Mouse (Mus musculus) embryonic fibroblast, embryonic 13.5 days (primary cell): ENCODE data around the gene Hoxb6.

Source experiments
- CTCF ChIP-seq: IDR thresholded peaks from 2 replicates; pipeline ENCODE4 v1.5.1; 2011; ENCODE audit warnings: mild to moderate bottlenecking, control low read depth, low read length, moderate library complexity, borderline replicate concordance; ENCODE audit not compliant: insufficient read depth
- POLR2A ChIP-seq: IDR thresholded peaks from 2 replicates; pipeline ENCODE4 v1.6.1; 2011; ENCODE audit warnings: low read depth, mild to moderate bottlenecking, control low read depth, low read length, moderate library complexity

DNA sequence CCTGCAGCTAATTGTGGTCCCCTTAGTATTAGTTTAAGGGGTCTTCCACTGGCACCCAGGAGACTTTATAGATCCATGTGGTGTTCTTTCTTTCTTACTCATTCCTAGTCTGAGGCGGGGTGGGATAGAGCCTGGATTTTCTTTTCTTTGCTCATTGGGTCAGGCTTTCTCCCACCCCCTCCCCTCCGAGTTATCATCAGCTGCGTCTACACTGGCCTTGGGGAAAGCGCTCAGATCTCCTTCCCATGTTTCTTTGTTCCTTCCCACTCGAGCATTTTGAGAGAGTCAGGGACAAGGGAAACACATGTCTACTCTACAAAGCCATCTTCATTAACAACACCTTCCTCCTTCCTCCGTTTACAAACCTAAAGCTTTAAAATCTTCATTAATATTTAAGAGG is 44.8 kb downstream of the Hoxb6 start:
- TF ChIP-seq POLR2A (no peak), CTCF (no peak)
